Mouse (Mus musculus): Measurements from ENCODE around the gene Veph1.
"Not testable (repeated sequence)": the region's sequence is repeated elsewhere in the genome, so short reads cannot be mapped to it uniquely, and the experiment has no call there.

The Veph1 gene

GRCm38 (mm10) chr3:66296545-66296944 is at the start of gene Veph1:
TSS of gene Veph1 (minus strand) at chr3:66296837.
- DNase-seq, result peak; percentile 13 to 45

- DNase-seq, result no peak
These were observed 44.1 kb upstream of the Veph1 start for GRCm38 (mm10) chr3:66340742-66341141.

DNA sequence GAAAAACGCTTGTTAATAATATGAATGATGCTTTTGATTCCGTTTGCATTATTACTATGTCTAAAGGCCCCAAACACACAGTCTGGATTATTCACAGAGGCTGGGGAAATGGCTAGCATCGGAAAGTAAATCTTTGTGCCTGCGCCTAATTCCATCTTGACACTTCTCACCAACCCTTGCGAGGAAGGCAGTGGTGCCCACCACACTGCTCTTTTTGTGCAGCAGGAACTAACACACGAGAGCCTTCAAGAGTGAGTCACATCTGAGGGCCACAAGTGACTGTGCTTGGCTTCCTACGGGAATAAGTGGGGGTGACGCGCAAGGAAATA is 35.7 kb upstream of the Veph1 start:
- no peak for DNase-seq

GRCm38 (mm10) chr3:66331592-66332400 is 35.2 kb upstream of the Veph1 start:
- DNase-seq, result peak; percentile 37 to 73

GRCm38 (mm10) chr3:66330896-66331579 is 34.4 kb upstream of the Veph1 start:
- DNase-seq, result peak; percentile 58 to 85

GRCm38 (mm10) chr3:66325962-66326834 is 29.6 kb upstream of the Veph1 start:
- no peak for DNase-seq

- DNase-seq, result no peak
These were observed 28.9 kb upstream of the Veph1 start for GRCm38 (mm10) chr3:66325486-66325951.

DNA sequence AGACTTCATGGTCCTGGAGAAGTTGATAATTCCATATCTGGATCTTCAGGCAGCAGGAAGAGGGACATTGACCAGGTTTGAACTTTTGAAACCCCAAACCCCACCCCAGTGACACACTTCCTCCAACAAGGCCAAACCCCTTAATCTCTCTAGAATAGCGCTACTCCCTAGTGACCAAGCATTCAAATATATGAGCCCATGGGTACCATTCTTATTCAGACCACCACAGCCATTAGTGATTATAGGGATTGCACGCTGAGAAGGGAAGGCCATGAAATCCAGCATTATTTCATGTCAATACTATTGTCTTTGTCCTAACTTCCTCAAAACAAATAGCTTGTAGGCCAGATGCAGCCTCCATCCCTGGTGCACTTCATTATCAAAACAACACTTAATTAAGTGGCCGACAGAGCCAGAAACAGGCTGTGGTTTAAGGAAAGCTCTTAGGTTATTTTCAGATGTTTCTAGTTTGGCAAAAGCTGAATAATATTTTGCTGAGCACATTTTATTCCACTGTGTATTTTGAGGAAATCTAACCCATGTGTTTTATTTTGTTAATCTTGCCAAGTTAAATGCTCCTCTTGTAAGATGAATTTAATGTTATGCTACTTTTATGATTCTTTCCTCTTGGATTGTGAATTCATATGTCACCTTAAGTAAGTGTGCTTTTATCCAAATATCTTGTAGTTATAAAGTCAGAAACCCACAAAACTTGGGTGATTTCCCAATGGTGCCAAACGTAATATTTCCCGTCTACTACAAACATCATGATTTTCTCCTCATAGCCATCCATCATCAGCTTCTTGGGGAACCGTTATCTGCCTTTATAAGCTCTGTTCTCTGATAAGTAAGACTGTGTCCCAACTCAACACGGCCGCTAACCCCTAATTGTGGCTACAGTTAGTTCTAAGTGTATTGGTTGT is 18.4 kb upstream of the Veph1 start:
- DNase-seq, result no peak

DNA sequence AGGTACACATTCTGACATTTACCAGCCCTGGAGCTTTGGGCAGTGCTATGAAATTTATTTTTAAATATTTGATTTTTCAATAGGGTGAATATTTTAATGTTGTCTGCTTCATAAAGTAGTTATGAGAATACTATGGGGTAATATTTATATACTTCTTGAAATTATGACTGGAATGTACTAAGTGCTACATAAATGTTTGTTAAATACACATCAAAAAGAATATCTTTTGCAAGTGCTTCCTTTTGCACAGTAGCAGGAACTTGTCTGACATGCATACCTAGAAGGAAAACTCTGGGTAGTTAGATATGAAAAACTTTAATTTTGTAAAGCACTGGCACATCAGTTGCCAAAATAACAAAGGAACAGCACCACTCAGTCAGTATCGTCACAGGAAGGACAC is 13.9 kb upstream of the Veph1 start:
- DNase-seq, result no peak

- no peak for DNase-seq
These were observed 12.9 kb upstream of the Veph1 start for GRCm38 (mm10) chr3:66309531-66309930.

- no peak for DNase-seq
These were observed 1.4 kb downstream of the Veph1 start for GRCm38 (mm10) chr3:66295236-66295635.

GRCm38 (mm10) chr3:66294729-66295128 is 1.9 kb downstream of the Veph1 start:
- no peak for DNase-seq

GRCm38 (mm10) chr3:66292356-66292946 is 4.2 kb downstream of the Veph1 start:
- DNase-seq, result peak; percentile 66 to 84

GRCm38 (mm10) chr3:66263270-66263669 is 33.4 kb downstream of the Veph1 start:
- DNase-seq, result no peak

DNA sequence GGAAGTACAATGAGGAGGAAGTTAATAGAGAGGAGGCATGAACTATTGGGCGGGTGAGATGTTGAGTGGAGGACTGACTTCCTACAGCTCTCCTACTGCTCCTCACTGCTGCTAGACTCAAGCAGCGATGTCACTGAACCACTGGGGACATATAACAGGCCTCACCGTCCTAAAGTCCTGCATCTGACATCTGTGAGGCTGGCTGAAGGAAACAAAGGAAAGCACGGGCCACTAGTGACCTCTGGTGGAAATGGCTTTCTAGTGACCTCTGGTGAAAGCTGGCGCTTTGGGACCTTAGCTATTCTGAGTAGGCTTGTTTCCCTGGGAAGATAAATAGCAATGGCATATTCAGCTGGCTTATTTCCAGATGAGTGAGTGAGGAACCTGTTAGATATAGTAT is 34.3 kb downstream of the Veph1 start:
- DNase-seq, result peak in 1 of 2 experiments; percentile 42

GRCm38 (mm10) chr3:66254504-66255105 is 42.0 kb downstream of the Veph1 start:
- no peak for DNase-seq

GRCm38 (mm10) chr3:66251842-66252241 is 44.8 kb downstream of the Veph1 start:
- no peak for DNase-seq

GRCm38 (mm10) chr3:66240476-66240875 is 56.2 kb downstream of the Veph1 start:
- no peak for DNase-seq

DNA sequence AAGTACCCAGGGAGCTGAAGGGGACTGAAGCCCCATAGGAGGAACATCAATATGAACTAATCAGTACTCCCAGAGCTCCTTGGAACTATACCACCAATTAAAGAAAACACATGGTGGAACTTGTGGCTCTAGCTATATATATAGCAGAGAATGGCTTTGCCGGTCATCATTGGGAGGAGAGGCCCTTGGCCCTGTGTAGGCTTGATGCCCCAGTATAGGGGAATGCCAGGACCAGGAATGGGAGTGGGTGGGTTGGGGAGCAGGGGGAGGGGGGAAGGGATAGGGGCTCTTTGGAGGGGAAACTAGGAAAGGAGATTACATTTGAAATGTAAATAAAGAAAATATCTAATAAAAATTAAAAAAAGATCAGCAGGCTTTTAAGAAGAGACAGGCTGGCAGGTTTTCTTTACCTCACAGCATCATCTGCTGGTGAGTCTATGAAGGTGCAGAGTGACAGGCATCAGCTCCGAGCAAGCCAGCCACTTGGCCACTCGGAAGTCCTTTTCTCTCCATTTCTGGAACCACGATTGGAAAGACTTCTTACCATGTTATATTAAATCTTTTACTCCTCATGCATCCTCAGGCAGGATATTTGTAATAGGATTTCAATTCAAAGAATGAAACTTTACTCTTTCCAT is 60.3 kb downstream of the Veph1 start:
- DNase-seq, result not testable (repeated sequence)

GRCm38 (mm10) chr3:66224931-66225537 is 71.6 kb downstream of the Veph1 start:
- peak in 1 of 2 experiments; percentile 27 for DNase-seq

All from lung, postnatal 4 days (tissue).